Mouse (Mus musculus): Measurements from ENCODE around the gene Mfsd4b5. TPM values are rescaled to one million over a fixed set of nuclear protein-coding genes. Genes with fewer than 3 reads are reported as not detected.

Gene Mfsd4b5
- polyA plus RNA-seq, 1 experiment from 2014 or later = 0.06 TPM

DNA sequence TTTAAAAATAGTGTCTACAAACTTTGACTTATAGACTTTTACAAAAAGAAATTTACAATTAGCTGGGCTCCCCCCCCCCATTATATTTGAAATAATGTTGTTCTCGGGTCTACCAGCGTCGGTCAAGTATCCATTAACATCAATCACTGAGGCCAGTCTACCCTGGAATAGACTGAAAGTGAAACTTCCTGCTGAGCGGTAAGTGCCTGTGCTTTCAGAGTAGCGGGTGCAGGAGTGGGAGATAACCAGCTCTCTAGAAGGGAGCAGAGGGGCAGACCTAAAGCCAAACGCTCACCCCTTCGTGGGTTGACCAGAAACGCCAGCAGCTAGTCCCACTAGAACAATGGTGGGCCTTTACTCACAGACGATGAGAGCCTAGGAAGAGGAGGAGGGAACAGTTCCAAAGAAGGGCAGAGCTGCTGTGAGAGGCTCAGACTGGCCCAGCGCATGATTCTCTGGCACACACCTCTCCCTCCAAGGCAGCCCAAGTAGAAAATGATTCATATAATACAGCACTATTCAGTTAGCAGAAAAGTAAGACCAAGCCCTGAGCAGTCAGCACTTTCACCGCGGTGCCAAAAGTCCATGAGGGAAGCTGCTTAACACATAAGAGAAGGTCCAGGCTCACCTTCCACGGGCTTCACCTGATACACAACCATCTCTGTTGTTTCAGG is 77.5 kb downstream of the Mfsd4b5 start:
- 73% methylated on average over 13 of the region's 13 CpGs for WGBS
- Histone ChIP-seq H3K27me3 (no peaks in the 10 kb centered on the region), H3K9me3 (no peaks in the 10 kb centered on the region), H3K9ac (no peak overlapping the region), H3K27ac (replicated peaks) (no peak overlapping the region), H3K4me2 (no peak overlapping the region), H3K4me1 (replicated peaks) (no peaks in the 10 kb centered on the region), H3K4me3 (no peak overlapping the region), H3K36me3 (no peaks in the 10 kb centered on the region)
- ATAC-seq (ENCODE audit: low FRiP score, low read depth) = no peak

Other genes with a start within 250 kb of the Mfsd4b5 start
- 3.8 and 4.6 TPM in 2 replicates for gene Mfsd4b4, start 87.4 kb downstream of the Mfsd4b5 start, polyA plus RNA-seq (2015; fragmentation: Nextera tagmentation; extraction: Ambion mirVana)
- 0.07 TPM in 1 of 2 replicates, not detected in the other for gene Mfsd4b2, start 59.7 kb downstream of the Mfsd4b5 start, polyA plus RNA-seq (2015; fragmentation: Nextera tagmentation; extraction: Ambion mirVana)
- 0.09 and 0.13 TPM in 2 replicates for gene Mfsd4b3, start 26.5 kb downstream of the Mfsd4b5 start, polyA plus RNA-seq (2015; fragmentation: Nextera tagmentation; extraction: Ambion mirVana)
- 0.57 and 0.98 TPM in 2 replicates for gene Mfsd4b1, start 38.6 kb upstream of the Mfsd4b5 start, polyA plus RNA-seq (2015; fragmentation: Nextera tagmentation; extraction: Ambion mirVana)
- gene Slc16a10, start 155.6 kb upstream of the Mfsd4b5 start, polyA plus RNA-seq (2015; fragmentation: Nextera tagmentation; extraction: Ambion mirVana) = 6.7 and 7.3 TPM in 2 replicates

Measured in hindbrain, embryonic 15.5 days (tissue).